Mouse (Mus musculus) bone marrow macrophage, adult 2 months (primary cell): Measurements from ENCODE around the gene Eif4e.

Experiments
- CTCF ChIP-seq: IDR thresholded peaks from 2 replicates; pipeline ENCODE4 v1.5.1; 2012; ENCODE audit warnings: low read depth, mild to moderate bottlenecking, low read length, moderate library complexity
- POLR2A ChIP-seq: IDR thresholded peaks from 2 replicates; pipeline ENCODE4 v1.6.1; 2012; ENCODE audit warnings: mild to moderate bottlenecking, low read depth, low read length, borderline replicate concordance

DNA sequence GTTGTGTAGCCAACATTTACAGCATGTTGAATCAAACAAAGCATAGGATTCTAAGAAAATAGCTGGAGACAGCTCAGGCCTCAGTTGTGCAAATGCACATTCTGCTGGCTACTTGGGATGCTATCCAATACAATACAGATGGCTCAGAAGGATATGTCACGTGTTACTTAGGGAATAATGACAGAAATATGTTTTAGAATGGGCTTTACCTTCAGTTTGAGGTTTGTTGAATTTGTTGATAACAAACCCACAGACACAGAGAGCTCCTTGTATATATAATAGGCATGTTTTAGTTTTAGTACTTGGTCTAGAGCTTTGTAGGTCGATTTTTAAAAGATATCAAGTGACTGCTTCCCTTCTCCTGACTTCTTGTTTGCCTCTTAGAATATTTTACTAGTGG, 6.8 kb downstream of the Eif4e start:
- no peak for TF ChIP-seq CTCF
- no peak for TF ChIP-seq POLR2A
